Mouse (Mus musculus) brown adipose tissue, adult 24 weeks (tissue): Measurements from ENCODE around the gene Ptx3. TPM values are rescaled to one million over a fixed set of nuclear protein-coding genes. Genes with fewer than 3 reads are reported as not detected.
"Not testable (repeated sequence)": the region's sequence is repeated elsewhere in the genome, so short reads cannot be mapped to it uniquely, and the experiment has no call there.

Experiments
- H3K27ac ChIP-seq: fragments of 200-500 bp; replicated peaks from 2 replicates; pipeline ENCODE4 v1.5.1; 2012; ENCODE audit warnings: low read depth, mild to moderate bottlenecking, low read length
- H3K4me1 ChIP-seq: fragments of 200-500 bp; 2 replicates; pipeline ENCODE4 v1.6.1; 2012; ENCODE audit warnings: low read length, mixed read lengths; ENCODE audit not compliant: control insufficient read depth, insufficient read depth, insufficient read length
- H3K4me3 ChIP-seq: fragments of 200-500 bp; 2 replicates; pipeline ENCODE4 v1.5.1; 2012; ENCODE audit warnings: low read depth, mild to moderate bottlenecking, low read length, moderate library complexity; ENCODE audit not compliant: insufficient read depth
- polyA plus RNA-seq: library from polyadenylated mRNA; stranded (reverse); fragments of >200 nt; gene quantifications from 2 replicates; pipeline ENCODE4 v1.2.4, GENCODE M21; 2012; ENCODE audit not compliant: missing spikeins, insufficient read depth, insufficient read length

Ptx3 gene
- not detected in 2 replicates for polyA plus RNA-seq

GRCm38 (mm10) chr3:66219655-66220191 is at the start of gene Ptx3:
TSS of gene Ptx3 (plus strand) at chr3:66219910.
- no peaks in the 10 kb centered on the region for H3K4me1 ChIP-seq
- no peak within 1 kb of the TSS for H3K27ac ChIP-seq
- peak within 1 kb of the TSS; percentile 41 for H3K4me3 ChIP-seq

GRCm38 (mm10) chr3:66172907-66173306 is 46.8 kb upstream of the Ptx3 start:
- Histone ChIP-seq H3K4me3 (no peak overlapping the region), H3K4me1 (no peaks in the 10 kb centered on the region), H3K27ac (no peak overlapping the region)

GRCm38 (mm10) chr3:66179647-66180046 is 40.1 kb upstream of the Ptx3 start:
- Histone ChIP-seq H3K4me1 (no peaks in the 10 kb centered on the region), H3K4me3 (no peak overlapping the region), H3K27ac (no peak overlapping the region)

- Histone ChIP-seq H3K4me3 (no peak overlapping the region), H3K27ac (no peak overlapping the region), H3K4me1 (no peaks in the 10 kb centered on the region)
Observed at GRCm38 (mm10) chr3:66193910-66194562, 25.7 kb upstream of the Ptx3 start.

GRCm38 (mm10) chr3:66208836-66209573 is 10.7 kb upstream of the Ptx3 start:
- no peak overlapping the region for H3K27ac ChIP-seq
- 0 out of 2 replicates have a peak, but pooled peaks cover 2% of the 10 kb centered on the region for H3K4me1 ChIP-seq
- H3K4me3 ChIP-seq: no peak overlapping the region

- Histone ChIP-seq H3K4me1 (no peaks in the 10 kb centered on the region), H3K27ac (no peak overlapping the region), H3K4me3 (no peak overlapping the region)
Observed at GRCm38 (mm10) chr3:66213524-66213923, 6.2 kb upstream of the Ptx3 start.

- Histone ChIP-seq H3K4me3 (no peak overlapping the region), H3K4me1 (no peaks in the 10 kb centered on the region), H3K27ac (no peak overlapping the region)
Observed at GRCm38 (mm10) chr3:66215759-66216158, 4.0 kb upstream of the Ptx3 start.

GRCm38 (mm10) chr3:66220554-66221242 is 988 bp downstream of the Ptx3 start:
- H3K4me1 ChIP-seq: no peaks in the 10 kb centered on the region
- H3K4me3 ChIP-seq: peak overlapping the region; percentile 41
- H3K27ac ChIP-seq: no peak overlapping the region

- Histone ChIP-seq H3K4me3 (peak overlapping the region; percentile 41), H3K4me1 (no peaks in the 10 kb centered on the region), H3K27ac (no peak overlapping the region)
Observed at GRCm38 (mm10) chr3:66221243-66221611, 1.5 kb downstream of the Ptx3 start.

- Histone ChIP-seq H3K4me1 (no peaks in the 10 kb centered on the region), H3K4me3 (no peak overlapping the region), H3K27ac (no peak overlapping the region)
Observed at GRCm38 (mm10) chr3:66224931-66225537, 5.3 kb downstream of the Ptx3 start.

- not testable (repeated sequence) for H3K27ac ChIP-seq, H3K4me3 ChIP-seq, H3K4me1 ChIP-seq
Observed at GRCm38 (mm10) chr3:66236234-66236871, 16.6 kb downstream of the Ptx3 start.

- Histone ChIP-seq H3K4me3 (no peak overlapping the region), H3K27ac (no peak overlapping the region), H3K4me1 (no peaks in the 10 kb centered on the region)
Observed at GRCm38 (mm10) chr3:66240476-66240875, 20.8 kb downstream of the Ptx3 start.

- no peak overlapping the region for H3K4me3 ChIP-seq
- no peak overlapping the region for H3K27ac ChIP-seq
- H3K4me1 ChIP-seq: no peaks in the 10 kb centered on the region
Observed at GRCm38 (mm10) chr3:66251842-66252241, 32.1 kb downstream of the Ptx3 start.

GRCm38 (mm10) chr3:66254504-66255105 is 34.9 kb downstream of the Ptx3 start:
- no peak overlapping the region for H3K4me3 ChIP-seq
- no peaks in the 10 kb centered on the region for H3K4me1 ChIP-seq
- no peak overlapping the region for H3K27ac ChIP-seq
